Comparison of ENCODE assay signal across 15 mouse cellular contexts in genomic region chr6:55852589-55852988, GRCm38 (mm10). TPM values are rescaled to one million over a fixed set of nuclear protein-coding genes. Genes with fewer than 3 reads are reported as not detected.
"Had no signal": no experiment of that assay in that cellular context is flagged by ENCODE, and none has a peak within 500 bp of the region (broad histone marks: within the 10 kb centered on the region; RNA-seq: fewer than 3 reads in every experiment).

No protein-coding gene starts in this region.

- H3K36me3 ChIP-seq: limb, embryonic 10.5 days; liver, embryonic 15.5 days; midbrain, embryonic 10.5 days had no signal

- H3K4me3 ChIP-seq: left cerebral cortex, adult 2 months; limb, embryonic 10.5 days; liver, embryonic 15.5 days; midbrain, embryonic 10.5 days had no signal

- H3K9me3 ChIP-seq: limb, embryonic 10.5 days; liver, embryonic 15.5 days; midbrain, embryonic 10.5 days had no signal

- H3K27ac ChIP-seq: left cerebral cortex, adult 2 months; limb, embryonic 10.5 days; liver, embryonic 15.5 days; midbrain, embryonic 10.5 days had no signal

- H3K9ac ChIP-seq: liver, embryonic 15.5 days had no signal

- H3K4me2 ChIP-seq: liver, embryonic 11.5 days; liver, embryonic 15.5 days had no signal

- H3K4me1 ChIP-seq: limb, embryonic 10.5 days; liver, embryonic 15.5 days had no signal

- H3K27me3 ChIP-seq: liver, embryonic 15.5 days had no signal

- DNase-seq: kidney, adult 8-10 months; kidney, postnatal 25 days; lung, adult 2 months; lung, postnatal 10 days; lung, postnatal 4 days; retina, postnatal 1 day; right cerebral cortex, postnatal 4 days; spleen, adult 18-20 months; thymus, adult 18-20 months; thymus, postnatal 14 days had no signal

RNA-seq across cellular contexts. Expression of gene Itprid1, which starts 15.9 kb away (rescaled TPM):
- polyA plus RNA-seq: liver, embryonic 11.5 days; liver, embryonic 15.5 days; midbrain, embryonic 10.5 days had no signal
